Mouse (Mus musculus): ENCODE data around the gene Vwc2.

- no peak for TF ChIP-seq MAX (IDR thresholded peaks at IDR 0.05)
- TF ChIP-seq CEBPB (IDR thresholded peaks at IDR 0.05; ENCODE audit: low read depth): no peak
- no peak for TF ChIP-seq CTCF (IDR thresholded peaks at IDR 0.05; ENCODE audit: control insufficient read depth, insufficient read depth, insufficient read length)
- TF ChIP-seq FOSL1 (IDR thresholded peaks at IDR 0.05; ENCODE audit: insufficient read depth, low read length, poor library complexity, severe bottlenecking): no peak
- TF ChIP-seq MYOD1 (IDR thresholded peaks at IDR 0.05; ENCODE audit: control insufficient read depth, insufficient read length, low read depth): no peak
These were observed 143.3 kb downstream of the Vwc2 start for GRCm38 (mm10) chr11:11257348-11257747.

All from C2C12 (cell line).